Comparison of ENCODE assay signal across 10 mouse cellular contexts in the genomic region with DNA sequence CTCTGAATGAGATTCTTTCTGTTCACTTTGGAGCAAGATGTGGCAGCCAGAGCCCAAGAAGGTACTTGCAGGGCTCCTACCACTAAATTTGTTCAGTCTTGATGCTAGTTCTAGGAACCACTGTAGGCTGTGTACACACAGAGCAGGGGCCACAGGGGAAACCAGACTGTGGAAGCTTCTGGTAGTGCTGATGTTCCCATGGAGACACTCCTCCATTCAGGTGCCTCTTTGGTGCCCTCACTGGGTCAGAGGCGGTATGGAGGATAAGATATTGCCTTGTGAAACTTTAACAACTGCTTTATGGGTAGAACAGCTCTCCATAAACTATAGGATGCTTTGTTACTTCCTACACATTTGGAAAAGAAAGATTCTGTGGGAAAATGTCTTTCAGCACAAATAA. TPM values are rescaled to one million over a fixed set of nuclear protein-coding genes. Genes with fewer than 3 reads are reported as not detected.
DNase-seq lines count a peak whose midpoint lies in the region; ATAC-seq and TF ChIP-seq lines count a peak whose summit lies in the region.
"Had no signal": no experiment of that assay in that cellular context is flagged by ENCODE, and none has a peak within 500 bp of the region (broad histone marks: within the 10 kb centered on the region; RNA-seq: fewer than 3 reads in every experiment).

No protein-coding gene starts in this region.

- TF ChIP-seq CTCF in CH12.LX (conservative IDR thresholded peaks at IDR 0.05 in 1 of 2, IDR thresholded peaks at IDR 0.05 in 1 of 2; ENCODE audit: low read depth in 2 of 2, low read length in 2 of 2), result peak; percentile 50 to 77; a peak in 3 of 4 replicates

- dilution Hi-C loops in CH12.LX (cut with MboI; ENCODE audit: extremely low pct_ligation_motif_present, extremely low pct_unique_long_range_greater_than_20kb, low sequenced_read_pairs), result no loop called here

- no peak overlapping the region for H3K9ac ChIP-seq in CH12.LX (ENCODE audit: insufficient read depth, low read depth)
- H3K9ac ChIP-seq: embryonic facial prominence, embryonic 13.5 days; liver, embryonic 13.5 days had no signal

- no peak overlapping the region for H3K4me3 ChIP-seq in CH12.LX (replicated peaks in 1 of 3; ENCODE audit: low read depth in 2 of 3, low read length in 2 of 3, poor library complexity in 1 of 3)
- H3K4me3 ChIP-seq: embryonic facial prominence, embryonic 13.5 days; liver, embryonic 13.5 days had no signal

- no peaks in the 10 kb centered on the region for H3K9me3 ChIP-seq in CH12.LX (replicated peaks; ENCODE audit: low read length)
- H3K9me3 ChIP-seq: embryonic facial prominence, embryonic 13.5 days; liver, embryonic 13.5 days had no signal

- H3K4me1 ChIP-seq in CH12.LX (ENCODE audit: control insufficient read depth in 1 of 2, insufficient read depth in 2 of 2), result peaks cover 3 to 5% of the 10 kb centered on the region in 2 experiments; a peak in 3 of 4 replicates
- H3K4me1 ChIP-seq: embryonic facial prominence, embryonic 13.5 days; liver, embryonic 13.5 days had no signal

- in situ Hi-C loops in CH12.LX (cut with MboI; ENCODE audit: low pct_ligation_motif_present, low pct_unique_long_range_greater_than_20kb, low sequenced_read_pairs), result no loop called here

- H3K27me3 ChIP-seq in CH12.LX (replicated peaks), result no peaks in the 10 kb centered on the region
- H3K27me3 ChIP-seq: embryonic facial prominence, embryonic 13.5 days; liver, embryonic 13.5 days had no signal

- H3K4me2 ChIP-seq in CH12.LX (ENCODE audit: insufficient read depth, low read depth, poor library complexity, severe bottlenecking), result peak overlapping the region; percentile 17; the same call in 1 of the 2 replicates
- H3K4me2 ChIP-seq: embryonic facial prominence, embryonic 13.5 days; liver, embryonic 13.5 days had no signal

- H3K79me2 ChIP-seq in CH12.LX (replicated peaks; ENCODE audit: control insufficient read depth, extremely low read depth, insufficient read depth, poor library complexity, severe bottlenecking), result no peaks in the 10 kb centered on the region

- peak; percentile 72 for TF ChIP-seq RAD21 in CH12.LX (IDR thresholded peaks at IDR 0.05; ENCODE audit: low read depth, low read length)

- no peak overlapping the region for H3K27ac ChIP-seq in CH12.LX (ENCODE audit: insufficient read depth, low read depth)
- H3K27ac ChIP-seq: embryonic facial prominence, embryonic 13.5 days; liver, embryonic 13.5 days had no signal

- TF ChIP-seq POLR2A in CH12.LX (IDR thresholded peaks at IDR 0.05; ENCODE audit: low read depth, low read length), result no peak

- no peaks in the 10 kb centered on the region for H3K36me3 ChIP-seq in CH12.LX (replicated peaks in 1 of 2; ENCODE audit: control insufficient read depth in 1 of 2, insufficient read depth in 1 of 2, low read length in 1 of 2)
- H3K36me3 ChIP-seq: embryonic facial prominence, embryonic 13.5 days; liver, embryonic 13.5 days had no signal

- ATAC-seq in granulocyte monocyte progenitor cell, adult 5-6 weeks (replicated peaks; ENCODE audit: poor library complexity, severe bottlenecking), result peak; percentile 69

- TF ChIP-seq EP300 in CH12.LX (IDR thresholded peaks at IDR 0.05; ENCODE audit: low read length), result no peak

- DNase-seq in kidney, postnatal 14 days, result peak; percentile 10
- no peak for DNase-seq in kidney, postnatal 36 days
- peak; percentile 66 for DNase-seq in 3T3-L1 (ENCODE audit: low read depth, low spot score)
- DNase-seq in CH12.LX (ENCODE audit: extremely low read depth), result peak; percentile 69
- DNase-seq in urinary bladder, adult 18-20 months (ENCODE audit: low spot score in 2 of 2), result no peak
- DNase-seq in spleen, postnatal 36 days (ENCODE audit: low spot score in 2 of 2), result no peak
- DNase-seq in urinary bladder, postnatal 14 days (ENCODE audit: low spot score), result no peak
- DNase-seq: liver, embryonic 13.5 days had no signal

TF ChIP-seq in CH12.LX, 34 proteins besides CTCF, POLR2A, EP300 and RAD21:
- TF ChIP-seq MXI1 (IDR thresholded peaks at IDR 0.05; ENCODE audit: low read depth, low read length) (peak; percentile 47; the same call in 1 of the 2 replicates), SMC3 (IDR thresholded peaks at IDR 0.05; ENCODE audit: low read depth, low read length) (peak; percentile 68), ETS1 (conservative IDR thresholded peaks at IDR 0.05; ENCODE audit: low read depth, low read length) (no peak), IRF4 (IDR thresholded peaks at IDR 0.05; ENCODE audit: low read depth, low read length) (peak; percentile 43; the same call in 1 of the 2 replicates)

RNA-seq across cellular contexts. Expression of gene Zkscan6, which starts 45.1 kb away (rescaled TPM):
- total RNA-seq in CH12.LX (2012; rRNA removed), result 16.6 and 18.0 TPM in 2 replicates
- total RNA-seq in CH12.LX (2014; rRNA removed), result 20.1 and 20.5 TPM in 2 replicates
- polyA plus RNA-seq in CH12.LX (2012; ENCODE audit: insufficient read length, low read depth), result 15.5 and 15.8 TPM in 2 replicates
- total RNA-seq in granulocyte monocyte progenitor cell, adult 5-6 weeks (2014; fragmentation: Nextera tagmentation), result 10.7 and 11.4 TPM in 2 replicates
- 11.4 and 20.8 TPM in 2 replicates for total RNA-seq in granulocyte monocyte progenitor cell, adult 5-6 weeks (2017)

Comparison
In these comparisons a context has a peak if more than half of its experiments do, and no peak if none do; other contexts are left out.
1. DNase-seq: peak in kidney, postnatal 14 days (single experiment), 3T3-L1 (single experiment) and CH12.LX (single experiment); none in kidney, postnatal 36 days (0 of 2), urinary bladder, adult 18-20 months (0 of 2), spleen, postnatal 36 days (0 of 2) and urinary bladder, postnatal 14 days (single experiment).